Mouse (Mus musculus) spleen, postnatal 4 days (tissue): Measurements from ENCODE around the gene Popdc2.

Experiments
- DNase-seq, 2 experiments: peaks; one replicate each; pipeline ENCODE4 v3.0.0; 2022; ENCODE audit warnings: low spot score in 2 of 2

The Popdc2 gene

GRCm38 (mm10) chr16:38400311-38400960 is 38.4 kb downstream of the Popdc2 start:
- no peak for DNase-seq

GRCm38 (mm10) chr16:38401468-38401867 is 39.5 kb downstream of the Popdc2 start:
- DNase-seq: no peak

- no peak for DNase-seq
Measured at GRCm38 (mm10) chr16:38403639-38404038, 41.6 kb downstream of the Popdc2 start.

GRCm38 (mm10) chr16:38406293-38406692 is 44.3 kb downstream of the Popdc2 start:
- DNase-seq: no peak

- DNase-seq: no peak
Measured at GRCm38 (mm10) chr16:38406708-38407107, 44.7 kb downstream of the Popdc2 start.

- no peak for DNase-seq
Measured at GRCm38 (mm10) chr16:38407584-38407983, 45.6 kb downstream of the Popdc2 start.

- DNase-seq: no peak
Measured at GRCm38 (mm10) chr16:38408416-38408815, 46.4 kb downstream of the Popdc2 start.

- no peak for DNase-seq
Measured at GRCm38 (mm10) chr16:38414953-38415352, 52.9 kb downstream of the Popdc2 start.

GRCm38 (mm10) chr16:38425374-38425773 is 63.4 kb downstream of the Popdc2 start:
- no peak for DNase-seq

GRCm38 (mm10) chr16:38425799-38426198 is 63.8 kb downstream of the Popdc2 start:
- no peak for DNase-seq
